Mouse (Mus musculus) embryonic facial prominence, embryonic 12.5 days (tissue): ENCODE data around the gene Pwp2. TPM values are rescaled to one million over a fixed set of nuclear protein-coding genes. Genes with fewer than 3 reads are reported as not detected.

Source experiments
- ATAC-seq: fragments of 200-750 bp; cut with Nextera tagmentation; 2 replicates; pipeline ENCODE4 v1.8.0; 2017; ENCODE audit not compliant: insufficient number of reproducible peaks, insufficient read depth, low FRiP score, low TSS enrichment
- H3K27ac ChIP-seq: fragments of 300-500 bp; sonication (generic); 2 replicates; pipeline ENCODE4 v1.5.1; 2016; ENCODE audit warnings: mild to moderate bottlenecking
- H3K27me3 ChIP-seq: fragments of 300-500 bp; sonication (generic); 2 replicates; pipeline ENCODE4 v1.6.1; 2016; ENCODE audit warnings: mild to moderate bottlenecking, moderate library complexity
- H3K36me3 ChIP-seq: fragments of 300-500 bp; sonication (generic); 2 replicates; pipeline ENCODE4 v1.6.1; 2016; ENCODE audit warnings: mild to moderate bottlenecking
- H3K4me1 ChIP-seq: fragments of 300-500 bp; sonication (generic); 2 replicates; pipeline ENCODE4 v1.6.1; 2016
- H3K4me2 ChIP-seq: fragments of 300-500 bp; sonication (generic); replicated peaks from 2 replicates; pipeline ENCODE4 v1.6.1; 2016; ENCODE audit warnings: mild to moderate bottlenecking, moderate library complexity
- H3K4me3 ChIP-seq: fragments of 300-500 bp; sonication (generic); 2 replicates; pipeline ENCODE4 v1.5.1; 2016; ENCODE audit warnings: mild to moderate bottlenecking
- H3K9ac ChIP-seq: fragments of 300-500 bp; sonication (generic); 2 replicates; pipeline ENCODE4 v1.6.1; 2016; ENCODE audit warnings: mild to moderate bottlenecking, moderate library complexity
- H3K9me3 ChIP-seq: fragments of 300-500 bp; sonication (generic); 2 replicates; pipeline ENCODE4 v1.6.1; 2016; ENCODE audit warnings: mild to moderate bottlenecking, moderate library complexity
- WGBS: fragments of 180-500 bp; shearing (Covaris S2); methylation state at CpG from one replicate; pipeline ENCODE4 v1.1.7; 2016; 5-methylcytosine and 5-hydroxymethylcytosine counted together
- polyA plus RNA-seq: library from polyadenylated mRNA; unstranded; fragments of >200 nt; fragmentation: Nextera tagmentation; extraction: Ambion mirVana; gene quantifications from 2 replicates; pipeline ENCODE4 v1.2.1, GENCODE M21; 2016

The Pwp2 gene
- polyA plus RNA-seq, 1 experiment from 2014 or later, result 27.0 TPM

GRCm38 (mm10) chr10:78170445-78170844, 14.5 kb downstream of the Pwp2 start:
- Histone ChIP-seq H3K27me3 (no peaks in the 10 kb centered on the region), H3K4me1 (peaks cover 15% of the 10 kb centered on the region), H3K9ac (no peak overlapping the region), H3K4me3 (no peak overlapping the region), H3K27ac (no peak overlapping the region), H3K4me2 (peak overlapping the region; percentile 66), H3K36me3 (peaks cover 70% of the 10 kb centered on the region), H3K9me3 (no peaks in the 10 kb centered on the region)
- WGBS, result 62% methylated on average over 2 of the region's 2 CpGs
- no peak for ATAC-seq

DNA sequence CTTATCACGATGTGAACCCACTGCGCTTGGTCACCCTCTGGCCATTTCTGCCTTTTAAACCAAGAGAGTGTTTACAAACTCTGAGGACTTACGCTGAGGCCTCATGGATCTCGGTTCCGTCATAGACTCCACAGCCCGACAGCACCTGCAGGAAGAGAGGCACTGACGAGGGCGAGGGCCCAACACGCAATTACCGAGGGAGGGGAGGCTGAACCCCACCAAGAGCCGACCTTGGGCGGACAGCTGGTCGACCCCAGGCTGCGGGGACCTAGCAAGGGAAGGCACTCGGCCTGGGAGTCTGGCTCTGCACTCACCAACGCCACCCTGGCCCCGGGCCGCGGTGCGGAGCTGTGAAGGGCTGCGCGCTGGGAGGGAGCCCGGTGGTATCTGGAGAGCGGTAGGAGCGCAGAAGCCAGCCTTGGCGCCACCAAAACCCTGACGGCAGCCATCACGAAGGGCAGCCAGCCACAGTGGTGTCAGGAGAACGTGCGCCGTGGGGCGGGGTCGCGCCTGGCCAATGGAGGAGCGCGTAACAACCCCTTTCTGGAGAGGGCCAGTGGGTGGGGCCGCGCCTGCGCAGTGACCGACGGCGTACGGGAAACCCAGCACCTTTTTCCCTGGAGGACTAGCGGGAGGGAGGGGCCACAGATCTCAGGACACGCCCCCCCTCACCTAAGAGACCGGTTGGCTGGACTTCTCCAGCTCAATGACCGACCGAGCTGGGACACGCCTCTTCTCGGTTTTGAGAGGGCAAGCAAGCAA, 15.5 kb downstream of the Pwp2 start, which contains the start of gene D10Jhu81e:
Gene D10Jhu81e (minus strand): TSS at position 502 of the 762 bp plus-strand sequence.
- H3K4me1 ChIP-seq, result peaks cover 15% of the 10 kb centered on the region
- 0 out of 2 replicates have a peak within 1 kb of the TSS, but pooled peaks have one; percentile 37 for H3K27ac ChIP-seq
- 2% methylated on average over 50 of the region's 50 CpGs for WGBS
- peak; percentile 94 for ATAC-seq
- peak within 1 kb of the TSS; percentile 61 for H3K4me3 ChIP-seq
- H3K4me2 ChIP-seq, result peak within 1 kb of the TSS; percentile 66
- H3K27me3 ChIP-seq, result no peaks in the 10 kb centered on the region
- peak within 1 kb of the TSS; percentile 74 for H3K9ac ChIP-seq
- peaks cover 70% of the 10 kb centered on the region for H3K36me3 ChIP-seq
- no peaks in the 10 kb centered on the region for H3K9me3 ChIP-seq

GRCm38 (mm10) chr10:78168792-78169191, 16.2 kb downstream of the Pwp2 start:
- no peak overlapping the region for H3K27ac ChIP-seq
- 88% methylated on average over 11 of the region's 11 CpGs for WGBS
- ATAC-seq, result no peak

GRCm38 (mm10) chr10:78167775-78168174, 17.2 kb downstream of the Pwp2 start:
- no peak for ATAC-seq
- Histone ChIP-seq H3K27ac (no peak overlapping the region), H3K4me1 (peaks cover 15% of the 10 kb centered on the region), H3K4me3 (no peak overlapping the region), H3K27me3 (no peaks in the 10 kb centered on the region), H3K9ac (no peak overlapping the region), H3K4me2 (no peak overlapping the region), H3K9me3 (no peaks in the 10 kb centered on the region), H3K36me3 (peaks cover 66% of the 10 kb centered on the region)

More at GRCm38 (mm10) chr10:78168792-78169191, 16.2 kb downstream of the Pwp2 start:
- Histone ChIP-seq H3K4me3 (peak overlapping the region; percentile 61), H3K4me1 (peaks cover 15% of the 10 kb centered on the region), H3K9me3 (no peaks in the 10 kb centered on the region), H3K4me2 (peak overlapping the region; percentile 66), H3K36me3 (peaks cover 67% of the 10 kb centered on the region), H3K27me3 (no peaks in the 10 kb centered on the region), H3K9ac (peak overlapping the region; percentile 74)

GRCm38 (mm10) chr10:78167333-78167732, 17.6 kb downstream of the Pwp2 start:
- H3K27me3 ChIP-seq, result no peaks in the 10 kb centered on the region

GRCm38 (mm10) chr10:78165256-78166005, 19.5 kb downstream of the Pwp2 start:
- no peak overlapping the region for H3K9ac ChIP-seq
- peaks cover 15% of the 10 kb centered on the region for H3K4me1 ChIP-seq
- H3K9me3 ChIP-seq, result no peaks in the 10 kb centered on the region
- H3K27me3 ChIP-seq, result no peaks in the 10 kb centered on the region
- H3K4me3 ChIP-seq, result no peak overlapping the region
- H3K36me3 ChIP-seq, result peaks cover 65% of the 10 kb centered on the region
- H3K4me2 ChIP-seq, result no peak overlapping the region
- ATAC-seq, result no peak
- WGBS, result 91% methylated on average over 21 of the region's 21 CpGs
- no peak overlapping the region for H3K27ac ChIP-seq

More at GRCm38 (mm10) chr10:78167333-78167732, 17.6 kb downstream of the Pwp2 start:
- peaks cover 15% of the 10 kb centered on the region for H3K4me1 ChIP-seq
- ATAC-seq, result no peak
- H3K4me2 ChIP-seq, result no peak overlapping the region
- WGBS, result 85% methylated on average over 7 of the region's 7 CpGs
- H3K4me3 ChIP-seq, result no peak overlapping the region
- H3K36me3 ChIP-seq, result peaks cover 66% of the 10 kb centered on the region
- no peak overlapping the region for H3K9ac ChIP-seq
- H3K27ac ChIP-seq, result no peak overlapping the region
- no peaks in the 10 kb centered on the region for H3K9me3 ChIP-seq

- H3K9ac ChIP-seq, result no peak overlapping the region
- peaks cover 12% of the 10 kb centered on the region for H3K4me1 ChIP-seq
- no peak overlapping the region for H3K27ac ChIP-seq
- no peak overlapping the region for H3K4me3 ChIP-seq
- WGBS, result 95% methylated on average over 12 of the region's 12 CpGs
- H3K27me3 ChIP-seq, result no peaks in the 10 kb centered on the region
- no peaks in the 10 kb centered on the region for H3K9me3 ChIP-seq
- peaks cover 67% of the 10 kb centered on the region for H3K36me3 ChIP-seq
- no peak for ATAC-seq
- H3K4me2 ChIP-seq, result no peak overlapping the region
These were observed 20.2 kb downstream of the Pwp2 start for GRCm38 (mm10) chr10:78164786-78165185.

DNA sequence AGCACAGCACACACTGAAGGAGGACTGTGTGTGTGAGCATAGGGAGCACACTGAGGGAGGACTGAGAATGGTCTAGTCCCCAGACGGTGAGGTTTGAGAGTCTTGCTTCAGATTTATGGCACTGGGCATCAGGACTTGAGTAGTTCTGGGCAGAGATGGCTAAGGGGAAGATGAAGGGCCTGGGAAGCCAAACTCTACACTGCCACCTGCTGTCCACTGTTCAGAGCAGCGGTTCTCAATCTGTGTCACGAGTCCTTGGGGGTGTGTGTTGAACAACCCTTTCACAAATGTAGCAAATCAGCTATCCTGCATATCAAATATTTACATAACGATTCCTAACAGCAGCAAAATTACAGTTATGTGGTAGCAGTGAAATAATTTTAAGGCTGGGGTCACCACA, 21.0 kb downstream of the Pwp2 start:
- Histone ChIP-seq H3K9ac (no peak overlapping the region), H3K27me3 (no peaks in the 10 kb centered on the region), H3K36me3 (peaks cover 67% of the 10 kb centered on the region), H3K4me1 (peaks cover 13% of the 10 kb centered on the region), H3K9me3 (no peaks in the 10 kb centered on the region), H3K27ac (no peak overlapping the region), H3K4me2 (no peak overlapping the region), H3K4me3 (no peak overlapping the region)
- no peak for ATAC-seq
- 28% methylated on average over 4 of the region's 4 CpGs for WGBS

DNA sequence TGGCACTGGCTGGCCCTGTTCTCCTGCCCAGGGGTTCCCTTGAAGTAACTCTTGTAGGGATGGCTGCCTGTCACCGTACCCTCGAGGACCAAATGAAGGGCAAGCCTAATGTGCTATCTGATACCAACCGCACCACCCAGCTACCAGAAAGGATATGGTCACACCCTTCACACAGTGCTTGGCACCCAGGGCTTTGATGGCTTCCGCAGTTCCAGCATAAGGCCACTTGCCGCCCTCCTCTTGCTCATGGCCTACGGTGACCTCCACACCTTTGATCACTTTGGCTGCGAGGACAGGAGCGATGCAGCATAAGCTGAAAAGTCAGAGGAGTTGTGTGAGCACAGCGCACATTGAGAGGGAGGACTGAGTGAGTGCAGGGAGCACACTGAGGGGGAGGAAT, 21.7 kb downstream of the Pwp2 start:
- H3K4me2 ChIP-seq, result no peak overlapping the region
- H3K4me3 ChIP-seq, result no peak overlapping the region
- peaks cover 6% of the 10 kb centered on the region for H3K4me1 ChIP-seq
- 91% methylated on average over 9 of the region's 9 CpGs for WGBS
- no peak overlapping the region for H3K27ac ChIP-seq
- no peaks in the 10 kb centered on the region for H3K27me3 ChIP-seq
- ATAC-seq, result no peak
- H3K36me3 ChIP-seq, result peaks cover 67% of the 10 kb centered on the region
- H3K9me3 ChIP-seq, result no peaks in the 10 kb centered on the region
- no peak overlapping the region for H3K9ac ChIP-seq

- H3K4me3 ChIP-seq, result no peak overlapping the region
- peaks cover 5% of the 10 kb centered on the region; the same call in 1 of the 2 replicates for H3K4me1 ChIP-seq
- no peak overlapping the region for H3K27ac ChIP-seq
- no peaks in the 10 kb centered on the region for H3K27me3 ChIP-seq
- ATAC-seq, result no peak
- WGBS, result 92% methylated on average over 12 of the region's 12 CpGs
- H3K36me3 ChIP-seq, result peaks cover 66% of the 10 kb centered on the region
- H3K4me2 ChIP-seq, result no peak overlapping the region
- H3K9me3 ChIP-seq, result no peaks in the 10 kb centered on the region
- H3K9ac ChIP-seq, result no peak overlapping the region
These were observed 22.3 kb downstream of the Pwp2 start for GRCm38 (mm10) chr10:78162646-78163045.

GRCm38 (mm10) chr10:78161096-78161495, 23.9 kb downstream of the Pwp2 start:
- no peak overlapping the region for H3K4me2 ChIP-seq
- H3K36me3 ChIP-seq, result peaks cover 50% of the 10 kb centered on the region
- H3K27ac ChIP-seq, result no peak overlapping the region
- 82% methylated on average over 8 of the region's 8 CpGs for WGBS
- no peak for ATAC-seq
- no peaks in the 10 kb centered on the region for H3K9me3 ChIP-seq
- H3K9ac ChIP-seq, result no peak overlapping the region
- no peaks in the 10 kb centered on the region for H3K27me3 ChIP-seq
- H3K4me3 ChIP-seq, result no peak overlapping the region
- peaks cover 5% of the 10 kb centered on the region; the same call in 1 of the 2 replicates for H3K4me1 ChIP-seq
